Mouse (Mus musculus) CH12F3 (cell line): ENCODE measurements at regions not wholly inside any gene's neighbourhood (a gene's known extent, or its start where the extent isn't known, plus 50 kb on each side); places are given as distances from the start of the nearest gene placed in this dataset.

Experiments used
- in situ Hi-C: fragments of 300-500 bp; cut with MboI; formaldehyde crosslinking; loops from 2 replicates; pipeline ENCODE4 v1.14.3; 2020; ENCODE audit warnings: low sequenced_read_pairs

GRCm38 (mm10) chr4:95153737-95154287, 101.8 kb upstream of the Jun start:
- in situ Hi-C loops, result no loop called here

- in situ Hi-C loops, result no loop called here
Observed at GRCm38 (mm10) chr4:95154377-95154776, 102.4 kb upstream of the Jun start.

- in situ Hi-C loops, result no loop called here
Observed at GRCm38 (mm10) chr4:95155178-95155577, 103.2 kb upstream of the Jun start.

GRCm38 (mm10) chr4:95155796-95156195, 103.8 kb upstream of the Jun start:
- in situ Hi-C loops, result no loop called here

GRCm38 (mm10) chr4:95156451-95157271, 104.6 kb upstream of the Jun start:
- in situ Hi-C loops, result no loop called here

GRCm38 (mm10) chr4:95157653-95158430, 105.8 kb upstream of the Jun start:
- in situ Hi-C loops, result no loop called here

GRCm38 (mm10) chr4:95158632-95159424, 106.8 kb upstream of the Jun start:
- in situ Hi-C loops, result no loop called here

- in situ Hi-C loops, result no loop called here
Observed at GRCm38 (mm10) chr4:95159821-95160220, 107.8 kb upstream of the Jun start.

GRCm38 (mm10) chr4:95160465-95160864, 108.4 kb upstream of the Jun start:
- in situ Hi-C loops, result no loop called here

- in situ Hi-C loops, result no loop called here
Observed at GRCm38 (mm10) chr4:95160912-95161669, 109.1 kb upstream of the Jun start.

- in situ Hi-C loops, result no loop called here
Observed at GRCm38 (mm10) chr4:95161670-95162020, 109.6 kb upstream of the Jun start.

GRCm38 (mm10) chr4:95162386-95163090, 110.5 kb upstream of the Jun start:
- in situ Hi-C loops, result no loop called here

GRCm38 (mm10) chr4:95163403-95163802, 111.4 kb upstream of the Jun start:
- in situ Hi-C loops, result no loop called here

GRCm38 (mm10) chr4:95166503-95166902, 114.5 kb upstream of the Jun start:
- in situ Hi-C loops, result no loop called here

GRCm38 (mm10) chr4:95167216-95167615, 115.2 kb upstream of the Jun start:
- in situ Hi-C loops, result no loop called here

GRCm38 (mm10) chr4:95169702-95170101, 117.7 kb upstream of the Jun start:
- in situ Hi-C loops, result no loop called here

GRCm38 (mm10) chr4:95177753-95178152, 125.7 kb upstream of the Jun start:
- in situ Hi-C loops, result no loop called here

GRCm38 (mm10) chr4:95178467-95178866, 126.4 kb upstream of the Jun start:
- in situ Hi-C loops, result no loop called here

GRCm38 (mm10) chr4:95178900-95179299, 126.9 kb upstream of the Jun start:
- in situ Hi-C loops, result no loop called here

GRCm38 (mm10) chr4:95180446-95180845, 128.4 kb upstream of the Jun start:
- in situ Hi-C loops, result no loop called here
